Mouse (Mus musculus): ENCODE results near the gene Grip2.

DNA sequence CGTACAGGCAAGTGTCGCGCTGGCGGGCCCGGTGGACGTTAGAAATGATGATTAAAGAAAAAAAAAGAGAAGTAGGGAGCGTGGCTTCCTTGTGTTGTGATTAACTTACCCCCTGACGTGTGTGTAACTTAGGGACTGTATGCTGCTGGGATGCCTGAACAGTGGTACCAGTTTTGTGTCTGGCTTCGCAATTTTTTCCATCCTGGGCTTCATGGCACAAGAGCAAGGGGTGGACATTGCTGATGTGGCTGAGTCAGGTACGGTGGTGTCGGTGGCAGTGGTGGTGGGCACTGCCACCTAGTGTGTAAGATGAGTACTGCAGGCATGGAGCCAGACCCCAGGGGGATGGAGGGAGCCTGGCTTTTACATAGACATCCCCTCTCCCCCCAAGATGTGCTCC, 86.0 kb downstream of the Grip2 start:
- peak; percentile 100; the same call in 1 of the 2 replicates for TF ChIP-seq CTCF (IDR thresholded peaks at IDR 0.05)
- TF ChIP-seq POLR2A (IDR thresholded peaks at IDR 0.05; ENCODE audit: insufficient read depth, low read depth, low read length) = no peak
